Mouse (Mus musculus) CD8-positive naive resting alpha-beta T cell, adult 2 months (primary cell): ENCODE results near the gene Srrt.

ENCODE experiments used
- DNase-seq, 2 experiments: peaks; one replicate each; pipeline ENCODE4 v3.0.0; 2022; ENCODE audit warnings: low read depth in 2 of 2, low spot score in 2 of 2

Gene Srrt

GRCm38 (mm10) chr5:137307071-137307912 lies at the start of gene Srrt:
Gene Srrt (minus strand): TSS chr5:137307674.
- peak; percentile 83 to 87 for DNase-seq

- no peak for DNase-seq
Observed at GRCm38 (mm10) chr5:137354091-137354490, 46.6 kb upstream of the Srrt start.

- no peak for DNase-seq
Observed at GRCm38 (mm10) chr5:137352011-137352975, 44.8 kb upstream of the Srrt start.

- DNase-seq, result no peak
Observed at GRCm38 (mm10) chr5:137351394-137351793, 43.9 kb upstream of the Srrt start.

GRCm38 (mm10) chr5:137351058-137351380 lies 43.5 kb upstream of the Srrt start:
- no peak for DNase-seq

- DNase-seq, result no peak
Observed at GRCm38 (mm10) chr5:137350205-137351057, 43.0 kb upstream of the Srrt start.

- no peak for DNase-seq
Observed at GRCm38 (mm10) chr5:137349384-137350204, 42.1 kb upstream of the Srrt start, which contains the start of gene Ephb4. Gene Ephb4 (plus strand): TSS chr5:137350109.

GRCm38 (mm10) chr5:137348482-137349383 lies 41.3 kb upstream of the Srrt start:
- DNase-seq, result no peak

- no peak for DNase-seq
Observed at GRCm38 (mm10) chr5:137347856-137348255, 40.4 kb upstream of the Srrt start.

- DNase-seq, result no peak
Observed at GRCm38 (mm10) chr5:137346983-137347382, 39.5 kb upstream of the Srrt start.

- no peak for DNase-seq
Observed at GRCm38 (mm10) chr5:137346388-137346787, 38.9 kb upstream of the Srrt start.

GRCm38 (mm10) chr5:137345821-137346220 lies 38.3 kb upstream of the Srrt start:
- no peak for DNase-seq

- no peak for DNase-seq
Observed at GRCm38 (mm10) chr5:137343869-137344268, 36.4 kb upstream of the Srrt start.

GRCm38 (mm10) chr5:137343412-137343811 lies 35.9 kb upstream of the Srrt start:
- no peak for DNase-seq

GRCm38 (mm10) chr5:137342407-137343012 lies 35.0 kb upstream of the Srrt start:
- DNase-seq, result no peak

GRCm38 (mm10) chr5:137340222-137340621 lies 32.7 kb upstream of the Srrt start:
- no peak for DNase-seq

- no peak for DNase-seq
Observed at GRCm38 (mm10) chr5:137339290-137339979, 32.0 kb upstream of the Srrt start.

- DNase-seq, result no peak
Observed at GRCm38 (mm10) chr5:137338663-137339289, 31.3 kb upstream of the Srrt start.
